9 mouse cellular contexts compared by ENCODE assay signal in genomic region chr5:146867246-146867945, GRCm38 (mm10). TPM values are rescaled to one million over a fixed set of nuclear protein-coding genes. Genes with fewer than 3 reads are reported as not detected.
DNase-seq lines count a peak whose midpoint lies in the region; ATAC-seq and TF ChIP-seq lines count a peak whose summit lies in the region.
"Had no signal": no experiment of that assay in that cellular context is flagged by ENCODE, and none has a peak within 500 bp of the region (broad histone marks: within the 10 kb centered on the region; RNA-seq: fewer than 3 reads in every experiment).

No protein-coding gene starts in this region.

- H3K9ac ChIP-seq in hindbrain, postnatal 0 days (replicated peaks; ENCODE audit: low read length) = peak overlapping the region; percentile 41; the same call in 1 of the 2 replicates

- peak overlapping the region; percentile 83 for H3K27ac ChIP-seq in hindbrain, postnatal 0 days
- H3K27ac ChIP-seq in midbrain, embryonic 10.5 days (replicated peaks) = peak overlapping the region; percentile 65

- no peaks in the 10 kb centered on the region for H3K9me3 ChIP-seq in hindbrain, postnatal 0 days (ENCODE audit: low read length)
- H3K9me3 ChIP-seq in midbrain, embryonic 10.5 days (replicated peaks) = no peaks in the 10 kb centered on the region

- peak; percentile 15 for DNase-seq in adrenal gland, adult 2 months
- no peak for DNase-seq in adrenal gland, adult 8-10 months
- DNase-seq in cerebellum, postnatal 25 days = peak; percentile 27 to 43
- DNase-seq in frontal cortex, postnatal 36 days (ENCODE audit: low spot score in 2 of 2) = peak; percentile 84 to 88
- peak; percentile 74 for DNase-seq in hindbrain, postnatal 0 days (ENCODE audit: low spot score)
- peak; percentile 84 to 86 for DNase-seq in left cerebral cortex, postnatal 36 days (ENCODE audit: low spot score in 2 of 2)
- DNase-seq in midbrain, embryonic 10.5 days (ENCODE audit: low spot score) = peak; percentile 27
- peak; percentile 15 to 31 for DNase-seq in spleen, postnatal 14 days (ENCODE audit: low spot score in 2 of 2)

- H3K36me3 ChIP-seq in hindbrain, postnatal 0 days (ENCODE audit: insufficient read depth, low read length) = no peaks in the 10 kb centered on the region
- H3K36me3 ChIP-seq in midbrain, embryonic 10.5 days = no peaks in the 10 kb centered on the region

- H3K4me1 ChIP-seq in hindbrain, postnatal 0 days (ENCODE audit: insufficient read depth, low read length) = 0 out of 2 replicates have a peak, but pooled peaks cover 6% of the 10 kb centered on the region
- H3K4me1 ChIP-seq in midbrain, embryonic 10.5 days = peaks cover 13% of the 10 kb centered on the region

- no peaks in the 10 kb centered on the region for H3K27me3 ChIP-seq in hindbrain, postnatal 0 days (ENCODE audit: insufficient read depth, low read length)
- H3K27me3 ChIP-seq in midbrain, embryonic 10.5 days (ENCODE audit: low read depth, poor library complexity, severe bottlenecking) = no peaks in the 10 kb centered on the region
- H3K27me3 ChIP-seq: Patski had no signal

- H3K4me2 ChIP-seq in hindbrain, postnatal 0 days (ENCODE audit: low read depth, low read length) = peak overlapping the region; percentile 47

- WGBS in hindbrain, postnatal 0 days = 6% methylated on average over 19 of the region's 19 CpGs
- 11% methylated on average over 19 of the region's 19 CpGs for WGBS in midbrain, embryonic 10.5 days

- intact Hi-C loops in left cerebral cortex, postnatal 36 days (cut with DNase I) = no loop called here

- no peak for TF ChIP-seq CTCF in hindbrain, postnatal 0 days (IDR thresholded peaks at IDR 0.05; ENCODE audit: low read depth)

- peak; percentile 91 for ATAC-seq in hindbrain, postnatal 0 days
- ATAC-seq: Patski had no signal

- H3K4me3 ChIP-seq in hindbrain, postnatal 0 days (ENCODE audit: low read length) = peak overlapping the region; percentile 18; the same call in 1 of the 2 replicates
- H3K4me3 ChIP-seq in midbrain, embryonic 10.5 days = peak overlapping the region; percentile 45

RNA-seq across cellular contexts. Expression of gene Rasl11a, which starts 22.5 kb away (rescaled TPM):
- 10 to 100 TPM in 1 of 2 experiments, 1 to 10 TPM in 1; 8.2 to 12.2 TPM for total RNA-seq in adrenal gland, adult 2 months (2021)
- polyA plus RNA-seq in adrenal gland, adult 2 months (2012; rRNA removed) = 7.9 and 8.9 TPM in 2 replicates
- 1 to 10 TPM; 5.2 to 9.0 (median 7.7) TPM for total RNA-seq in adrenal gland, adult 8-10 months (2022)
- total RNA-seq in hindbrain, postnatal 0 days (2014; rRNA removed) = 13.3 and 15.4 TPM in 2 replicates
- 13.2 and 13.9 TPM in 2 replicates for polyA plus RNA-seq in hindbrain, postnatal 0 days (2015; fragmentation: Nextera tagmentation; extraction: Ambion mirVana)
- 1 to 10 TPM; 6.7 to 9.1 TPM for total RNA-seq in left cerebral cortex, postnatal 36 days (2021)
- polyA plus RNA-seq in midbrain, embryonic 10.5 days (2016; fragmentation: Nextera tagmentation; extraction: Ambion mirVana) = 30.1 and 37.2 TPM in 2 replicates

RNA-seq across cellular contexts. Expression of gene Rpl21, which starts 34.7 kb away (rescaled TPM):
- 100 to 1,000 TPM; 308 to 315 TPM for total RNA-seq in adrenal gland, adult 2 months (2021)
- polyA plus RNA-seq in adrenal gland, adult 2 months (2012; rRNA removed) = 5.2 and 5.3 TPM in 2 replicates
- total RNA-seq in adrenal gland, adult 8-10 months (2022) = 100 to 1,000 TPM; 199 to 341 (median 261) TPM
- 148 and 151 TPM in 2 replicates for total RNA-seq in hindbrain, postnatal 0 days (2014; rRNA removed)
- polyA plus RNA-seq in hindbrain, postnatal 0 days (2015; fragmentation: Nextera tagmentation; extraction: Ambion mirVana) = 346 and 347 TPM in 2 replicates
- 100 to 1,000 TPM; 164 to 189 TPM for total RNA-seq in left cerebral cortex, postnatal 36 days (2021)
- polyA plus RNA-seq in midbrain, embryonic 10.5 days (2016; fragmentation: Nextera tagmentation; extraction: Ambion mirVana) = 451 and 536 TPM in 2 replicates
